Mouse (Mus musculus): ENCODE measurements around the gene Zfp560.
"Not testable (repeated sequence)": the region's sequence is repeated elsewhere in the genome, so short reads cannot be mapped to it uniquely, and the experiment has no call there.

Gene Zfp560

GRCm38 (mm10) chr9:20384532-20385342 is at the start of gene Zfp560:
TSS of gene Zfp560 (minus strand) at chr9:20385177.
- CTCF ChIA-PET, result no interaction called here
- POLR2A ChIA-PET, result interaction anchor here in 3 of 4 experiments (0.6 to 1.8 kb wide), 10 partner anchors 8 to 1861 kb away, joined by 3 to 4 read pairs (median 3); partner anchors contain the start of genes Zfp26 (in 2 of the 3), Ubl5 (in 1 of the 3) and Zfp317 (in 1 of the 3)

- ChIA-PET CTCF (no interaction called here), POLR2A (interaction anchor here in 1 of 4 experiments (1.2 kb wide), 1 partner anchor 147 kb away, joined by 3 read pairs; no protein-coding TSS in a partner anchor)
Observed at GRCm38 (mm10) chr9:20430004-20430403, 45.0 kb upstream of the Zfp560 start.

- POLR2A ChIA-PET, result no interaction called here
- CTCF ChIA-PET, result no interaction called here
Observed at GRCm38 (mm10) chr9:20411460-20411859, 26.5 kb upstream of the Zfp560 start.

- CTCF ChIA-PET, result no interaction called here
- POLR2A ChIA-PET, result no interaction called here
Observed at GRCm38 (mm10) chr9:20409319-20409718, 24.3 kb upstream of the Zfp560 start.

- CTCF ChIA-PET, result no interaction called here
- POLR2A ChIA-PET, result interaction anchor here in 3 of 4 experiments (0.6 to 1.8 kb wide), 9 partner anchors 8 to 1862 kb away, joined by 3 to 4 read pairs (median 3); partner anchors contain the start of genes Zfp26 (in 2 of the 3), Ubl5 (in 1 of the 3) and Zfp317 (in 1 of the 3)
Observed at GRCm38 (mm10) chr9:20385343-20385703, 346 bp upstream of the Zfp560 start.

- POLR2A ChIA-PET, result no interaction called here
Observed at GRCm38 (mm10) chr9:20383659-20384058, 1.3 kb downstream of the Zfp560 start.

GRCm38 (mm10) chr9:20374712-20375111 is 10.3 kb downstream of the Zfp560 start:
- ChIA-PET POLR2A (interaction anchor here in 1 of 4 experiments (0.8 to 0.9 kb wide), 2 partner anchors 10 to 13 kb away, joined by 3 read pairs; partner anchors contain the start of gene Zfp560), CTCF (no interaction called here)

More at GRCm38 (mm10) chr9:20383659-20384058, 1.3 kb downstream of the Zfp560 start:
- CTCF ChIA-PET, result no interaction called here

GRCm38 (mm10) chr9:20367311-20367710 is 17.7 kb downstream of the Zfp560 start:
- ChIA-PET POLR2A (no interaction called here), CTCF (no interaction called here)

- CTCF ChIA-PET, result no interaction called here
- POLR2A ChIA-PET, result no interaction called here
Observed at GRCm38 (mm10) chr9:20348501-20348900, 36.5 kb downstream of the Zfp560 start.

- ChIA-PET POLR2A (no interaction called here), CTCF (no interaction called here)
Observed at GRCm38 (mm10) chr9:20335994-20336393, 49.0 kb downstream of the Zfp560 start, which contains the start of gene Olfr18. TSS of gene Olfr18 (minus strand) at chr9:20336094.

GRCm38 (mm10) chr9:20298232-20298631 is 86.7 kb downstream of the Zfp560 start, which contains the start of gene Olfr873:
TSS of gene Olfr873 (plus strand) at chr9:20298532.
- ChIA-PET CTCF (no interaction called here), POLR2A (no interaction called here)

- POLR2A ChIA-PET, result not testable (repeated sequence)
- CTCF ChIA-PET, result interaction anchor here in 1 of 4 experiments (0.6 kb wide), 1 partner anchor 167 kb away, joined by 3 read pairs; no protein-coding TSS in a partner anchor
Observed at GRCm38 (mm10) chr9:20295562-20295961, 89.4 kb downstream of the Zfp560 start.
